Mouse (Mus musculus) stomach, postnatal 0 days (tissue): ENCODE measurements around the gene Mansc4. TPM values are rescaled to one million over a fixed set of nuclear protein-coding genes. Genes with fewer than 3 reads are reported as not detected.

ENCODE experiments used
- ATAC-seq: fragments of 200-750 bp; cut with Nextera tagmentation; 2 replicates; pipeline ENCODE4 v1.8.0; 2017; ENCODE audit not compliant: low FRiP score, low TSS enrichment
- DNase-seq: peaks from one replicate; pipeline ENCODE4 v3.0.0-alpha.2; 2016; ENCODE audit warnings: low spot score
- H3K27ac ChIP-seq: fragments of 300-500 bp; sonication (generic); replicated peaks from 2 replicates; pipeline ENCODE4 v1.5.1; 2014; ENCODE audit warnings: mild to moderate bottlenecking, control low read depth
- H3K27me3 ChIP-seq: fragments of 300-500 bp; sonication (generic); 2 replicates; pipeline ENCODE4 v1.6.1; 2014; ENCODE audit warnings: low read length; ENCODE audit not compliant: control insufficient read depth, insufficient read depth
- H3K36me3 ChIP-seq: fragments of 300-500 bp; sonication (generic); 2 replicates; pipeline ENCODE4 v1.6.1; 2014; ENCODE audit warnings: low read length, mixed read lengths; ENCODE audit not compliant: control insufficient read depth, insufficient read depth
- H3K4me1 ChIP-seq: fragments of 300-500 bp; sonication (generic); replicated peaks from 2 replicates; pipeline ENCODE4 v1.6.1; 2014; ENCODE audit warnings: antibody characterized with exemption; ENCODE audit not compliant: control insufficient read depth, insufficient read depth
- H3K4me2 ChIP-seq: fragments of 300-500 bp; sonication (generic); replicated peaks from 2 replicates; pipeline ENCODE4 v1.6.1; 2014; ENCODE audit warnings: low read depth, mild to moderate bottlenecking, control low read depth, moderate library complexity
- H3K4me3 ChIP-seq: fragments of 300-500 bp; sonication (generic); 2 replicates; pipeline ENCODE4 v1.5.1; 2014; ENCODE audit warnings: low read depth, low read length, control low read depth
- H3K9ac ChIP-seq: fragments of 300-500 bp; sonication (generic); 2 replicates; pipeline ENCODE4 v1.6.1; 2014; ENCODE audit warnings: mild to moderate bottlenecking, low read length, control low read depth, mixed read lengths
- H3K9me3 ChIP-seq: fragments of 300-500 bp; sonication (generic); 2 replicates; pipeline ENCODE4 v1.6.1; 2016; ENCODE audit warnings: low read length; ENCODE audit not compliant: control insufficient read depth
- CTCF ChIP-seq: IDR thresholded peaks from 2 replicates; pipeline ENCODE4 v1.5.1; 2016; ENCODE audit warnings: antibody characterized with exemption, low read depth, mild to moderate bottlenecking, moderate library complexity
- EP300 ChIP-seq: optimal IDR thresholded peaks from 2 replicates; pipeline ENCODE3; 2016; ENCODE audit warnings: antibody characterized with exemption
- WGBS: fragments of 180-500 bp; shearing (Covaris S2); extraction: QIAGEN DNeasy Blood & Tissue Kit; methylation state at CpG from one replicate; pipeline ENCODE4 v1.1.7; 2014; 5-methylcytosine and 5-hydroxymethylcytosine counted together
- polyA plus RNA-seq: library from polyadenylated mRNA; unstranded; fragments of >200 nt; fragmentation: Nextera tagmentation; extraction: Ambion mirVana; gene quantifications from 2 replicates; pipeline ENCODE4 v1.2.1, GENCODE M21; 2015

The Mansc4 gene
- polyA plus RNA-seq, 1 experiment from 2014 or later: 2.4 TPM

- DNase-seq (no peak), ATAC-seq (no peak)
- 82% methylated on average over 10 of the region's 10 CpGs for WGBS
- Histone ChIP-seq H3K9ac (no peak overlapping the region), H3K4me2 (no peak overlapping the region), H3K4me1 (no peaks in the 10 kb centered on the region), H3K4me3 (no peak overlapping the region), H3K36me3 (peaks cover 10% of the 10 kb centered on the region; the same call in 1 of the 2 replicates), H3K9me3 (no peaks in the 10 kb centered on the region), H3K27me3 (no peaks in the 10 kb centered on the region), H3K27ac (no peak overlapping the region)
- TF ChIP-seq EP300: no peak
- TF ChIP-seq CTCF: no peak
Measured at GRCm38 (mm10) chr6:147055374-147055977, 31.4 kb downstream of the Mansc4 start.

- Histone ChIP-seq H3K36me3 (peaks cover 20% of the 10 kb centered on the region; the same call in 1 of the 2 replicates), H3K4me3 (no peak overlapping the region), H3K9ac (no peak overlapping the region), H3K9me3 (no peaks in the 10 kb centered on the region), H3K27ac (no peak overlapping the region), H3K4me2 (no peak overlapping the region), H3K27me3 (no peaks in the 10 kb centered on the region), H3K4me1 (no peaks in the 10 kb centered on the region)
- DNase-seq (no peak), ATAC-seq (no peak)
- TF ChIP-seq EP300: no peak
- TF ChIP-seq CTCF: no peak
- WGBS: 90% methylated on average over 19 of the region's 19 CpGs
Measured at GRCm38 (mm10) chr6:147053785-147054646, 32.8 kb downstream of the Mansc4 start.

GRCm38 (mm10) chr6:147052440-147052839 lies 34.4 kb downstream of the Mansc4 start:
- H3K4me1 ChIP-seq: no peaks in the 10 kb centered on the region
- TF ChIP-seq CTCF (no peak), EP300 (no peak)
- H3K4me2 ChIP-seq: no peak overlapping the region
- H3K27ac ChIP-seq: no peak overlapping the region
- H3K9ac ChIP-seq: no peak overlapping the region
- no peaks in the 10 kb centered on the region for H3K9me3 ChIP-seq
- peaks cover 19% of the 10 kb centered on the region; the same call in 1 of the 2 replicates for H3K36me3 ChIP-seq
- H3K27me3 ChIP-seq: no peaks in the 10 kb centered on the region
- no peak for DNase-seq
- ATAC-seq: no peak
- WGBS: 88% methylated on average over 9 of the region's 9 CpGs
- no peak overlapping the region for H3K4me3 ChIP-seq

- no peak overlapping the region for H3K9ac ChIP-seq
- DNase-seq (no peak), ATAC-seq (no peak)
- no peak overlapping the region for H3K4me3 ChIP-seq
- H3K27ac ChIP-seq: no peak overlapping the region
- 94% methylated on average over 8 of the region's 8 CpGs for WGBS
- peaks cover 19% of the 10 kb centered on the region; the same call in 1 of the 2 replicates for H3K36me3 ChIP-seq
- no peaks in the 10 kb centered on the region for H3K9me3 ChIP-seq
- H3K4me1 ChIP-seq: no peaks in the 10 kb centered on the region
- H3K4me2 ChIP-seq: no peak overlapping the region
- TF ChIP-seq EP300 (no peak), CTCF (no peak)
- H3K27me3 ChIP-seq: no peaks in the 10 kb centered on the region
Measured at GRCm38 (mm10) chr6:147051666-147052065, 35.2 kb downstream of the Mansc4 start.

- Histone ChIP-seq H3K9ac (no peak overlapping the region), H3K27ac (no peak overlapping the region), H3K9me3 (no peaks in the 10 kb centered on the region), H3K4me1 (no peaks in the 10 kb centered on the region), H3K36me3 (peaks cover 19% of the 10 kb centered on the region; the same call in 1 of the 2 replicates), H3K27me3 (no peaks in the 10 kb centered on the region), H3K4me3 (no peak overlapping the region), H3K4me2 (no peak overlapping the region)
- WGBS: 91% methylated on average over 13 of the region's 13 CpGs
- DNase-seq (no peak), ATAC-seq (no peak)
- no peak for TF ChIP-seq EP300
Measured at GRCm38 (mm10) chr6:147049239-147049805, 37.5 kb downstream of the Mansc4 start.
